Mouse (Mus musculus) heart, embryonic 15.5 days (tissue): ENCODE measurements at regions not wholly inside any gene's neighbourhood (a gene's known extent, or its start where the extent isn't known, plus 50 kb on each side); places are given as distances from the start of the nearest gene placed in this dataset.

ENCODE experiments used
- ATAC-seq: fragments of 200-750 bp; cut with Nextera tagmentation; replicated peaks from 2 replicates; pipeline ENCODE4 v1.8.0; 2017; ENCODE audit warnings: low read depth, moderate TSS enrichment; ENCODE audit not compliant: insufficient number of reproducible peaks, insufficient read depth, low FRiP score
- H3K27ac ChIP-seq: fragments of 300-500 bp; sonication (generic); 2 replicates; pipeline ENCODE4 v1.5.1; 2015; ENCODE audit warnings: mild to moderate bottlenecking, inconsistent platforms
- H3K27me3 ChIP-seq: fragments of 300-500 bp; sonication (generic); 2 replicates; pipeline ENCODE4 v1.6.1; 2015; ENCODE audit warnings: inconsistent platforms
- H3K36me3 ChIP-seq: fragments of 300-500 bp; sonication (generic); 2 replicates; pipeline ENCODE4 v1.6.1; 2015; ENCODE audit warnings: mild to moderate bottlenecking, inconsistent platforms
- H3K4me1 ChIP-seq: fragments of 300-500 bp; sonication (generic); replicated peaks from 2 replicates; pipeline ENCODE4 v1.6.1; 2015; ENCODE audit warnings: inconsistent platforms
- H3K4me2 ChIP-seq: fragments of 300-500 bp; sonication (generic); 2 replicates; pipeline ENCODE4 v1.6.1; 2015; ENCODE audit warnings: inconsistent platforms, mild to moderate bottlenecking, moderate library complexity
- H3K4me3 ChIP-seq: fragments of 300-500 bp; sonication (generic); 2 replicates; pipeline ENCODE4 v1.5.1; 2015; ENCODE audit warnings: mild to moderate bottlenecking, inconsistent platforms
- H3K9ac ChIP-seq: fragments of 300-500 bp; sonication (generic); 2 replicates; pipeline ENCODE4 v1.6.1; 2015; ENCODE audit warnings: mild to moderate bottlenecking, inconsistent platforms
- H3K9me3 ChIP-seq: fragments of 300-500 bp; sonication (generic); replicated peaks from 2 replicates; pipeline ENCODE4 v1.6.1; 2016; ENCODE audit warnings: inconsistent platforms
- WGBS: fragments of 180-500 bp; shearing (Covaris S2); methylation state at CpG from one replicate; pipeline ENCODE4 v1.1.7; 2015; ENCODE audit warnings: mixed read lengths; 5-methylcytosine and 5-hydroxymethylcytosine counted together

DNA sequence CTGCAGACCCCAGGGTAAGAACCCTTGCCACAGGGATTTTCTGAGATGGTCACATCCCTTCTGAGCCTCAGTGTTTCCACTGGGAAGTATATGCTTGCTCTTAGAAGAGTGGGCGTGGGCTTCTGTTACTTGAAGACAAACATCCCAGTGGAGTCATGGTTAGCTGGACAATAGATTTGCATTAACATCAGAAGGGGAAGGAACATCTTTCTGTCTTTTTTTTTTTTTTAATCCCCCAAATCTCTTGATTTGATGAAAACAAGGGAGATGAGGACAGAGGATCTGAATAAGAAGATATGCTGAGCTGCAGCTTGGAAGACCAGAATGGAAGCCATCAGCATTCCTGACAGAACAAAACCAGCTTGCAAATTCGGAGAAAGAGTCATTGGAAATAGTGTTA, 291.7 kb downstream of the 1810013L24Rik start:
- H3K4me2 ChIP-seq, result no peak overlapping the region
- no peak for ATAC-seq
- no peaks in the 10 kb centered on the region for H3K36me3 ChIP-seq
- H3K4me1 ChIP-seq, result no peaks in the 10 kb centered on the region
- H3K4me3 ChIP-seq, result no peak overlapping the region
- H3K9ac ChIP-seq, result no peak overlapping the region
- WGBS, result 74% methylated on average over 2 of the region's 2 CpGs
- no peak overlapping the region for H3K27ac ChIP-seq
- no peaks in the 10 kb centered on the region for H3K27me3 ChIP-seq
- no peaks in the 10 kb centered on the region for H3K9me3 ChIP-seq

GRCm38 (mm10) chr16:9132113-9132512, 302.2 kb downstream of the 1810013L24Rik start:
- WGBS, result 62% methylated on average over 3 of the region's 3 CpGs
- ATAC-seq, result no peak

DNA sequence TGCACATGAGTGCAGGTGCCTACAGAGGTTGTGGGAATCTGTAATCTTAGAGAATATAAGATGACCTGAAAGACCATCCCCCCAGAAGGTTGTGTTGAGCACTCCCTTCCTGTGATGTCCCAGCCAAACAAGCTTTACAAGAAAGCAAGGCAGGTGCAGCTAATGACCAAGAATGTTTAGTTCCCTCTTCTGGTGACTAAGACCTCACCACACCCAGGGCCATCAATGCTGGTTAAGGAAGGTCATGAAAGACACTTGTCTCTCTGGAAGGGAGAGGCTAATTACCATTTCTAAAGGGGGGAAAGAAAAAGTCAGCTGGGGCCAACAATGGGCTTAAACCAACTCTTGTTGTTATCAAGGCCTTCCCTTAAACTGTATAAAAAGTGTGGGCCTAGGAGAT, 302.9 kb downstream of the 1810013L24Rik start:
- no peaks in the 10 kb centered on the region for H3K36me3 ChIP-seq
- no peak for ATAC-seq
- no peak overlapping the region for H3K4me3 ChIP-seq
- H3K9ac ChIP-seq, result no peak overlapping the region
- no peak overlapping the region for H3K4me2 ChIP-seq
- H3K27ac ChIP-seq, result no peak overlapping the region
- no peaks in the 10 kb centered on the region for H3K4me1 ChIP-seq
- no peaks in the 10 kb centered on the region for H3K27me3 ChIP-seq
- no peaks in the 10 kb centered on the region for H3K9me3 ChIP-seq

More at GRCm38 (mm10) chr16:9132113-9132512, 302.2 kb downstream of the 1810013L24Rik start:
- Histone ChIP-seq H3K4me3 (no peak overlapping the region), H3K4me2 (no peak overlapping the region), H3K27me3 (no peaks in the 10 kb centered on the region), H3K27ac (no peak overlapping the region), H3K4me1 (no peaks in the 10 kb centered on the region), H3K9me3 (no peaks in the 10 kb centered on the region), H3K36me3 (no peaks in the 10 kb centered on the region), H3K9ac (no peak overlapping the region)

- WGBS, result 73% methylated on average over 8 of the region's 8 CpGs
- Histone ChIP-seq H3K4me2 (no peak overlapping the region), H3K9me3 (no peaks in the 10 kb centered on the region), H3K36me3 (no peaks in the 10 kb centered on the region), H3K9ac (no peak overlapping the region), H3K27me3 (no peaks in the 10 kb centered on the region), H3K27ac (no peak overlapping the region), H3K4me1 (no peaks in the 10 kb centered on the region), H3K4me3 (no peak overlapping the region)
- no peak for ATAC-seq
These were observed 305.5 kb downstream of the 1810013L24Rik start for GRCm38 (mm10) chr16:9135377-9135776.

- H3K9me3 ChIP-seq, result no peaks in the 10 kb centered on the region
- H3K36me3 ChIP-seq, result no peaks in the 10 kb centered on the region
- H3K9ac ChIP-seq, result no peak overlapping the region
- 61% methylated on average over 8 of the region's 8 CpGs for WGBS
- no peaks in the 10 kb centered on the region for H3K27me3 ChIP-seq
- no peak overlapping the region for H3K27ac ChIP-seq
- no peak overlapping the region for H3K4me3 ChIP-seq
- H3K4me1 ChIP-seq, result no peaks in the 10 kb centered on the region
- ATAC-seq, result no peak
- H3K4me2 ChIP-seq, result no peak overlapping the region
These were observed 308.8 kb downstream of the 1810013L24Rik start for GRCm38 (mm10) chr16:9138552-9139224.

DNA sequence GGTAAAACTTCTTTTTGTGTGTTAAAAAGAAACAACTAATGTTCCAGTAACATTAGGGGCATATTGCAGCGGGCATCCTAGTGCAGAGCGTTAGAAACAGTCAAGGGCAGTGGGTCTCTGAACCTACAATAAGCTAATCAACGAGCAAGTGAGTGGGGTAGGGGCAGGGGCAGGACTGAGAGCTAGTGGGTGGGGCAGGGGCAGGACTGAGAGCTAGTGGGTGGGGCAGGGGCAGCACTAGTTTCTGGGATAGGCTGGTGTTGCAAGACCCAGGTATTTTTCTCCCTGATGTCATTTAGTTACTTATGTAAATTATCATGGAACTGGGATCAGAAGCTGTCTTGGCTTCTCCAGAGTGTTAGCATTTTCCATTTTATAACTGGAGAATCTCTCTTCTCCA, 309.5 kb downstream of the 1810013L24Rik start:
- no peaks in the 10 kb centered on the region for H3K27me3 ChIP-seq
- H3K4me3 ChIP-seq, result no peak overlapping the region
- H3K27ac ChIP-seq, result no peak overlapping the region
- ATAC-seq, result no peak
- H3K36me3 ChIP-seq, result no peaks in the 10 kb centered on the region
- 66% methylated on average over 3 of the region's 3 CpGs for WGBS
- no peak overlapping the region for H3K9ac ChIP-seq
- no peak overlapping the region for H3K4me2 ChIP-seq
- no peaks in the 10 kb centered on the region for H3K9me3 ChIP-seq
- H3K4me1 ChIP-seq, result no peaks in the 10 kb centered on the region

DNA sequence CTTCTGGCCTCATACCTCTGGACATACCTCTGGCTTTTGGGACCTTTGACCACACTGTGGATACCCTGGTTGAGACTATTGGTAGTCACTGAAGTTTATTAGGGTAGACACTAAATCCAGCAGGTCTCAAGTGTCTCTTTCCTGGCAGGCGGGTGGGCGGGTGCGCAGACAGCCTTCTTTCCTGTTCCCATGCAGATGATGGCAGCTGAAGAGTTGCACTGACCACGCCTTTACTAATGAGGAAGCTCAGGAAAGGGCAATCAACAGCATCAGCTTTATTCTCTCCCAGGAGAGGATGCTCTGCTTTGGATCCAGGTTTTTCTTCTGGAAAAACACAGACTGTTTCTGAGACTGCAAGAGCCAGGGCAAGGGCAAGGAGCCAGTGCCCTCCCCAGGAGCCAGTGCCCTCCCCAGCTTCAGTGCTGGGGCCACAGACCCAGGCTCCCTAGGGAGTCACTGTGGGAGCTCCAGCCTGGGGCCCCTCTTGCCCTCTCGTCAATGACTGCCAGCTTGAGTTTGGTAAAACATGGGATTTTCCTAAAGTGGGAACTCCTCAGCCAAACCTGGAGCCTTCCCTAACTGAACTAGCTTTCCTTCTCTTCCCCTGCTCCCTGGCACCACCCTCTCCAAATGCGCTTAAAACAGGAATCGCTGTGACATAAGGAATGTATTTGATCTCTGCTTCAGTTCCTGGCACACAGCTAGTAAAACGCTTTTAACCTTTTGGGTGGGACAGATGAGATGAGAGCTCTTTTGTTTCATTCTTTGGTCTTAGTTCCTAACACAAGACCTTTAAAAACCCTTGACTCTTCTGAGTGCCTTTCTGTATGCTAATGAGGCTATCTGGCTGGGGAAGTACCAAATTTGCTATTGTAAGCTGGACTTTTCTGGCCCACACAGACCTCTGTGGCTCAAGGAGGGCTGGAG, 319.6 kb downstream of the 1810013L24Rik start:
- no peak overlapping the region for H3K4me3 ChIP-seq
- H3K27me3 ChIP-seq, result no peaks in the 10 kb centered on the region
- WGBS, result 50% methylated on average over 8 of the region's 8 CpGs
- H3K9me3 ChIP-seq, result no peaks in the 10 kb centered on the region
- ATAC-seq, result no peak
- no peak overlapping the region for H3K27ac ChIP-seq
- H3K36me3 ChIP-seq, result no peaks in the 10 kb centered on the region
- H3K9ac ChIP-seq, result no peak overlapping the region
- no peaks in the 10 kb centered on the region for H3K4me1 ChIP-seq
- H3K4me2 ChIP-seq, result no peak overlapping the region

DNA sequence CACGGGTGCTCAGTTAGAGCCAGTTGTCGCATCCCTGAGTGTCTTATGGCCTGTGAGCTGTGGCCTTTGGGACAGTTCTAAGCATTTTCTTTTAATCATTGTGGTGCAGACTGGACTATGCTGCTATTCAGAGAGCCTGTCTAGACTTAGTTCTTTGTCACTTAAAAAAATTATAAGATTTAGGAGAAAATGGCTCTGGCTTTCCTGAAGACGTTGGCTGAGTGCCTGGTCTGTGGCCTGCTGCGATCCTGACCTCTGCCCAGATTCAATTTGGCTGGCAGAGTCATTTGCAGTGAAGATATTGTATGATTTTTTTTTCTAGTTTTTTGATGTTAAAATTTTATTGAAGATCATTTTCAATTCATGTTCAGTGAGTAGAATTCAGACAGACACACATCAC, 322.0 kb downstream of the 1810013L24Rik start:
- Histone ChIP-seq H3K4me2 (no peak overlapping the region), H3K9ac (no peak overlapping the region), H3K4me1 (no peaks in the 10 kb centered on the region), H3K9me3 (no peaks in the 10 kb centered on the region), H3K4me3 (no peak overlapping the region), H3K36me3 (no peaks in the 10 kb centered on the region), H3K27me3 (no peaks in the 10 kb centered on the region), H3K27ac (no peak overlapping the region)
- 72% methylated on average over 4 of the region's 4 CpGs for WGBS
- ATAC-seq, result no peak

DNA sequence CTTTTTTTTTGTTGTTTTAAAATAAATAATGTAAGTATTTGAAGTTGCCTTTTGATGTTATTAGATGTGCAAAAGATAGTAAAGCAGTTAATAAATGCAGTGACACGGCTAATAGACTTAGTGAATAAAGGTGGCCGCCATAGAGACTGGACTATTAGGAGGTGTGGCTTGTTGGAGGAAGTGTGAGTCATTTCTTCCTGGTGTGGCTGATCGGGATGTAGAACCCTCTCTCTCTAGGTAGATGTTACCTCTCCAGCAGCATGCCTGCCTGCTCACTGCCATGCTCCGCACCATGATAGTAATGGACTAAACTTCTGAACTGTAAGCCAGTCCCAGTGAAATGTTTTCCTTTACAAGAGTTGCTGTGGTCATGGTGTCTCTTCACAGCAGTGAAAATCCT, 323.6 kb downstream of the 1810013L24Rik start:
- Histone ChIP-seq H3K27me3 (no peaks in the 10 kb centered on the region), H3K4me1 (no peaks in the 10 kb centered on the region), H3K36me3 (no peaks in the 10 kb centered on the region), H3K9me3 (no peaks in the 10 kb centered on the region), H3K9ac (no peak overlapping the region), H3K27ac (no peak overlapping the region), H3K4me3 (no peak overlapping the region), H3K4me2 (no peak overlapping the region)
- no peak for ATAC-seq
- 81% methylated on average over 4 of the region's 4 CpGs for WGBS

- H3K27me3 ChIP-seq, result no peaks in the 10 kb centered on the region
- H3K4me2 ChIP-seq, result no peak overlapping the region
- no peak overlapping the region for H3K9ac ChIP-seq
- H3K36me3 ChIP-seq, result no peaks in the 10 kb centered on the region
- H3K9me3 ChIP-seq, result no peaks in the 10 kb centered on the region
- H3K27ac ChIP-seq, result no peak overlapping the region
- ATAC-seq, result no peak
- WGBS, result 62% methylated on average over 8 of the region's 8 CpGs
- no peak overlapping the region for H3K4me3 ChIP-seq
- no peaks in the 10 kb centered on the region for H3K4me1 ChIP-seq
These were observed 335.9 kb downstream of the 1810013L24Rik start for GRCm38 (mm10) chr16:9165763-9166310.

DNA sequence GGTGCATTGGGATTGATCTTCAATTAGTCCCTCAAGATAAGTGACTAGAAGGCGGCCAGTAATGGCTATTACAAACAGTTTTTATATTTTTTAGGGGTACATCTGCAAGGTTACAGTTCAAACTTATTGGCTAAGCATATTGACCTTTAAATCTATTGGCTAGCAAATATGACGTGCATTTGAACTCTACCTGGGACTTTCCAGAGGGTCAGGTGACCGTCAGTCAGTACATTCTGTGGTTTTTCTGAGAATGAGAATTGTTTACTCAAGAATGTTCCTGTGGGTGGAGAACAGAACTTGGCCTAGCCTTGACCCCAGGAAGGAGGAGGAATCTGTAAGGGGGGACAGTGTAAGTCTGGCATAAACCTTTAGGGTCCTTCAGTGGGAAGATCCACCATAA, 346.5 kb downstream of the 1810013L24Rik start:
- no peak overlapping the region for H3K4me3 ChIP-seq
- no peaks in the 10 kb centered on the region for H3K9me3 ChIP-seq
- H3K4me1 ChIP-seq, result no peaks in the 10 kb centered on the region
- H3K9ac ChIP-seq, result no peak overlapping the region
- H3K4me2 ChIP-seq, result no peak overlapping the region
- 71% methylated on average over 3 of the region's 3 CpGs for WGBS
- no peaks in the 10 kb centered on the region for H3K27me3 ChIP-seq
- ATAC-seq, result no peak
- H3K36me3 ChIP-seq, result no peaks in the 10 kb centered on the region
- no peak overlapping the region for H3K27ac ChIP-seq
